Mouse (Mus musculus): ENCODE measurements around the gene Ms4a6b.
"Not testable (repeated sequence)": the region's sequence is repeated elsewhere in the genome, so short reads cannot be mapped to it uniquely, and the experiment has no call there.

The Ms4a6b gene

GRCm38 (mm10) chr19:11533888-11534445, 17.7 kb downstream of the Ms4a6b start:
- no peak for DNase-seq (ENCODE audit: low spot score)

- no peak for DNase-seq (ENCODE audit: low spot score)
Measured at GRCm38 (mm10) chr19:11536593-11536992, 20.3 kb downstream of the Ms4a6b start, which contains the start of gene Ms4a4d. TSS of gene Ms4a4d (plus strand) at chr19:11536801.

GRCm38 (mm10) chr19:11537336-11537735, 21.0 kb downstream of the Ms4a6b start:
- no peak for DNase-seq (ENCODE audit: low spot score)

- DNase-seq (ENCODE audit: low spot score): not testable (repeated sequence)
Measured at GRCm38 (mm10) chr19:11540166-11540821, 24.0 kb downstream of the Ms4a6b start.

GRCm38 (mm10) chr19:11544383-11544782, 28.1 kb downstream of the Ms4a6b start:
- not testable (repeated sequence) for DNase-seq (ENCODE audit: low spot score)

GRCm38 (mm10) chr19:11547911-11548310, 31.6 kb downstream of the Ms4a6b start:
- DNase-seq (ENCODE audit: low spot score): no peak

- no peak for DNase-seq (ENCODE audit: low spot score)
Measured at GRCm38 (mm10) chr19:11554726-11555125, 38.4 kb downstream of the Ms4a6b start.

- DNase-seq (ENCODE audit: low spot score): not testable (repeated sequence)
Measured at GRCm38 (mm10) chr19:11559560-11559959, 43.2 kb downstream of the Ms4a6b start.

GRCm38 (mm10) chr19:11574965-11575364, 58.7 kb downstream of the Ms4a6b start:
- DNase-seq (ENCODE audit: low spot score): no peak
